Mouse (Mus musculus) adrenal gland, adult 10 weeks (tissue): ENCODE measurements around the gene Ephb2. TPM values are rescaled to one million over a fixed set of nuclear protein-coding genes. Genes with fewer than 3 reads are reported as not detected.

ENCODE experiments used
- polyA plus RNA-seq: library from polyadenylated mRNA; stranded (reverse); fragments of 350-450 nt; fragmentation: Illumina TruSeq; extraction: RNeasy Lipid Tissue Mini Kit (QIAGEN cat#74804); gene quantifications from one replicate; pipeline ENCODE4 v1.2.3, GENCODE M21; 2014; ENCODE audit warnings: low read depth, low replicate concordance

The Ephb2 gene
- 2.3 TPM for polyA plus RNA-seq

GRCm38 (mm10) chr4:136835621-136836386 lies at the start of gene Ephb2:
Gene Ephb2 (minus strand): TSS chr4:136835988.

GRCm38 (mm10) chr4:136622388-136622787 lies 213.4 kb downstream of the Ephb2 start, which contains the start of gene Lactbl1:
Gene Lactbl1 (plus strand): TSS chr4:136622621.

GRCm38 (mm10) chr4:136610387-136610856 lies 225.4 kb downstream of the Ephb2 start, which contains the start of gene Tex46:
Gene Tex46 (plus strand): TSS chr4:136610437.

GRCm38 (mm10) chr4:136602568-136602967 lies 233.2 kb downstream of the Ephb2 start, which contains the start of gene Kdm1a:
Gene Kdm1a (minus strand): TSS chr4:136602723.

Other genes with a start within 250 kb of the Ephb2 start
- gene Kdm1a, start 233.3 kb downstream of the Ephb2 start, polyA plus RNA-seq, result 81.5 TPM
- gene Tex46, start 225.6 kb downstream of the Ephb2 start, polyA plus RNA-seq, result not detected
- gene Lactbl1, start 213.4 kb downstream of the Ephb2 start, polyA plus RNA-seq, result not detected
- 3.3 TPM for gene C1qb, start 50.2 kb upstream of the Ephb2 start, polyA plus RNA-seq
- 3.1 TPM for gene C1qc, start 57.1 kb upstream of the Ephb2 start, polyA plus RNA-seq
- gene C1qa, start 62.8 kb upstream of the Ephb2 start, polyA plus RNA-seq, result 5.7 TPM
- not detected for gene Epha8, start 120.8 kb upstream of the Ephb2 start, polyA plus RNA-seq
- gene Zbtb40, start 212.8 kb upstream of the Ephb2 start, polyA plus RNA-seq, result 1.2 TPM